Mouse (Mus musculus): ENCODE measurements at regions not wholly inside any gene's neighbourhood (a gene's known extent, or its start where the extent isn't known, plus 50 kb on each side); places are given as distances from the start of the nearest gene placed in this dataset.

DNA sequence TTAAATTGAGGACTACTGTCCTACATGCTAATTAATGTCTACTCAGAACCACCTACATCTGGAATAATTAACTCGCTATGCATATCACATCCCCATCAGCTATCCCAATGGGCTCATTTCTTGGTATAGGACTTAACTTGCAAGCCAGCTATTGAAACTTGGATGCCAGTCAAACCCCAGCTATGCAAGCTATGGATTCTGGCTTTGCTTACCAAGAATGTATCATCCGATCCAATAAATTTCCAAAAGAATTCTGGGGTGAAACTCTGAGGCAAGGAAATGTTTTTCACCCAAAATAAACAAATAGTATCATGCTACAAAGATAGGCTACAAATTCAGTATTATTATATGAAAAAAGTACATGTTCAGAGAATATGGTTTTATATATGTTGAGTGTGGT, 392.8 kb upstream of the Adamts5 start:
- TF ChIP-seq CTCF (conservative IDR thresholded peaks at IDR 0.05; ENCODE audit: low read length) (no peak), POU5F1 (IDR thresholded peaks at IDR 0.05; ENCODE audit: borderline replicate concordance, low read length) (no peak), NANOG (IDR thresholded peaks at IDR 0.05; ENCODE audit: borderline replicate concordance, low read length) (no peak)

Data from E14TG2a.4 (cell line).